Mouse (Mus musculus) olfactory bulb, adult 2 months (tissue): ENCODE measurements around the gene Rgsl1.

Experiments
- CTCF ChIP-seq: fragments of 200-500 bp; IDR thresholded peaks from 2 replicates; pipeline ENCODE4 v1.5.1; 2012; ENCODE audit warnings: low read depth, mild to moderate bottlenecking, low read length, moderate library complexity; ENCODE audit not compliant: insufficient read depth
- POLR2A ChIP-seq: fragments of 200-500 bp; IDR thresholded peaks from 2 replicates; pipeline ENCODE4 v1.6.1; 2012; ENCODE audit warnings: mild to moderate bottlenecking, low read depth, low read length, moderate library complexity; ENCODE audit not compliant: insufficient read depth

DNA sequence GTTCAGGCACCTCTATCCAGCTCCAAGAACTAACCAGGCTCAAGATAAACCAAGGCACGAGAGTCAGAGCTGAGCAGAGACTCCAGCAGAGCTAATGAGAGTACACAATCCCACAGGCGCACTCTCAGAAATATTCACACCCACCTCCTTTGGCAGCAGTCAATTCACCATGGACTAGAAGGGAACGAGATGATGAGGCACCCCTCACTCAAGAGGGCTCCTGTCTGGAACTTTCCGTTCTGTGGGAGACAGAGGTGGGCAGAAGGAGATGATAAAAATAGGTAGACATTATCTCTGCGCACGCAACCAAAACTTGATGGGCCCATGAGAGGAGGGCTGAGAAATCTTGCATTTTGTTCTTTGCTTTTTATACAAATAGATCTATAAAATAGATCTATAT, 30.1 kb upstream of the Rgsl1 start, which contains the start of gene Teddm1b:
- TF ChIP-seq CTCF: no peak
- no peak for TF ChIP-seq POLR2A
